Mouse (Mus musculus) bone marrow, adult 2 months (tissue): ENCODE measurements around the gene Col4a2. TPM values are rescaled to one million over a fixed set of nuclear protein-coding genes. Genes with fewer than 3 reads are reported as not detected.
A peak's percentile ranks its signal among the peaks of the same experiment; 100 is the strongest.

Source experiments
- H3K27ac ChIP-seq: fragments of 200-500 bp; 2 replicates; pipeline ENCODE4 v1.5.1; 2012; ENCODE audit warnings: low read depth, mild to moderate bottlenecking, control low read depth, inconsistent platforms, low read length; ENCODE audit not compliant: control insufficient read depth, poor library complexity, insufficient read depth
- H3K4me1 ChIP-seq: fragments of 200-500 bp; 2 replicates; pipeline ENCODE4 v1.6.1; 2011; ENCODE audit warnings: low read length; ENCODE audit not compliant: control insufficient read depth, insufficient read depth
- H3K4me3 ChIP-seq: fragments of 200-500 bp; replicated peaks from 2 replicates; pipeline ENCODE3; 2011; ENCODE audit warnings: mild to moderate bottlenecking, low read depth, low read length, control low read depth; ENCODE audit not compliant: control insufficient read depth
- CTCF ChIP-seq: fragments of 200-500 bp; IDR thresholded peaks from 2 replicates; pipeline ENCODE4 v1.5.1; 2011; ENCODE audit warnings: low read length, control low read depth; ENCODE audit not compliant: control insufficient read depth, insufficient read depth
- POLR2A ChIP-seq: fragments of 200-500 bp; IDR thresholded peaks from 2 replicates; pipeline ENCODE4 v1.6.1; 2011; ENCODE audit warnings: low read depth, mild to moderate bottlenecking, control low read depth, low read length, borderline replicate concordance; ENCODE audit not compliant: control insufficient read depth
- WGBS: fragments of 180-500 bp; shearing (Covaris S2); methylation state at CpG from one replicate; pipeline ENCODE4 v1.1.7; 2018; 5-methylcytosine and 5-hydroxymethylcytosine counted together
- polyA plus RNA-seq: library from polyadenylated mRNA; stranded (reverse); fragments of >200 nt; gene quantifications from 2 replicates; pipeline ENCODE4 v1.2.4, GENCODE M21; 2011; ENCODE audit warnings: low replicate concordance; ENCODE audit not compliant: missing spikeins, insufficient read depth, insufficient read length

Col4a2 gene
- polyA plus RNA-seq, 1 experiment = 3.9 TPM

GRCm38 (mm10) chr8:11497017-11497990 is 184.7 kb downstream of the Col4a2 start, which contains the start of gene Naxd:
Naxd (plus strand) TSS chr8:11497506.
- H3K27ac ChIP-seq = peak within 1 kb of the TSS; percentile 61
- 3% methylated on average over 73 of the region's 73 CpGs for WGBS

DNA sequence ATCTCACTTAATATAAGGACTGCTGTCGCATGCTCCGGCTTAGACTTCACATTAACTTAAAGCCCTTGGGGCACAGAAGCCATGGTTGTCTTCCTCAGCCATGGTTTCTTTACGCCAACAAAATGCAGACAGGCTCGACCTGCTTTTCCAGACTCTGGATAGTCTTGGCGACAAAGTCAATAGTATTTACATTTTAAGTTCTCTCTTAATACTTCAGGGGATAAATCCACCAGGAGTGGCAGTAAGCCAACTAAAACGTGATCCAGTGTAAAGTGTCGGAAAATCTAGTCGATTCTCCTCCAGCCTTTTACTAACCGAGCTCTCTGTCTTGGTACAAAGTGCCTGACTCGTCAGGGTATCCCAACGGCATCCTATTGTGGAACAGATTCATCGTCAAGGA is 185.7 kb downstream of the Col4a2 start:
- Histone ChIP-seq H3K4me1 (no peaks in the 10 kb centered on the region; the same call in 1 of the 2 replicates), H3K27ac (no peak overlapping the region), H3K4me3 (peak overlapping the region; percentile 30)
- TF ChIP-seq POLR2A (no peak), CTCF (no peak)
- 72% methylated on average over 12 of the region's 12 CpGs for WGBS

More at GRCm38 (mm10) chr8:11497017-11497990, 184.7 kb downstream of the Col4a2 start, which contains the start of gene Naxd:
- Histone ChIP-seq H3K4me1 (no peaks in the 10 kb centered on the region; the same call in 1 of the 2 replicates), H3K4me3 (peak within 1 kb of the TSS; percentile 86)
- TF ChIP-seq CTCF (no peak), POLR2A (peak; percentile 74; the same call in 1 of the 2 replicates)

Other genes starting within 250 kb of the Col4a2 start
- 6.7 and 12.7 TPM in 2 replicates for gene Col4a1, start within 50 bp of the Col4a2 start, polyA plus RNA-seq
- gene Rab20, start 165.9 kb downstream of the Col4a2 start, polyA plus RNA-seq = 3.3 and 6.2 TPM in 2 replicates
- gene Naxd, start 184.7 kb downstream of the Col4a2 start, polyA plus RNA-seq = 32.5 and 74.0 TPM in 2 replicates
- gene Cars2, start 238.0 kb downstream of the Col4a2 start, polyA plus RNA-seq = 22.0 and 32.7 TPM in 2 replicates
- 26.2 and 44.7 TPM in 2 replicates for gene Ing1, start 242.8 kb downstream of the Col4a2 start, polyA plus RNA-seq